Mouse (Mus musculus): ENCODE measurements around the gene Dop1b. TPM values are rescaled to one million over a fixed set of nuclear protein-coding genes. Genes with fewer than 3 reads are reported as not detected.

Gene Dop1b
- total and polyA plus RNA-seq, 2 experiments, result 12.1 to 30.3 TPM

DNA sequence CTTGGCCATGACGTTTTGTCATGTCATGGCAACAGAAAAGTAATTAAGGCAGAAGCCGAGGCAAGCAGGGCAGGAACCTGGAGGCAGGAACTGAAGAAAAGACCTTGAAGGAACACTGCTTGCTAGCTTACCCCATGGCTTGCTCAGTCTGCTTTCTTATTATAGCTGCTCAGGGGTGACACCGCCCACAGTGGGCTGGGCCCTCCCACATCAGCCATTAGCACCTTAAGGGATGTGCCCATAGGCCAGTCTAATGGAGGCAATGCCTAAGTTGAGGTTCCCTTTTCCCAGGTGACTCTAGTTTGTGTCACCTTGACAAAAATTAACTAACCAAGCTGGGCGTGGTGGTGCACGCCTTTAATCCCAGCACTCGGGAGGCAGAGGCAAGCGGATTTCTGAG is 4.6 kb upstream of the Dop1b start:
- WGBS, result 86% methylated on average over 7 of the region's 7 CpGs
- H3K4me3 ChIP-seq (ENCODE audit: insufficient read depth, low read depth, low read length), result no peak overlapping the region
- H3K27ac ChIP-seq (replicated peaks; ENCODE audit: insufficient read depth, low read depth, low read length), result no peak overlapping the region
- H3K79me2 ChIP-seq (ENCODE audit: control insufficient read depth, insufficient read depth, low read length), result peaks cover 2% of the 10 kb centered on the region; the same call in 1 of the 2 replicates
- H3K27me3 ChIP-seq (ENCODE audit: control insufficient read depth, insufficient read depth, low read length), result no peaks in the 10 kb centered on the region
- no peak for DNase-seq (ENCODE audit: extremely low read depth, low read depth, low spot score)
- H3K4me1 ChIP-seq (ENCODE audit: control insufficient read depth, insufficient read depth, low read length), result no peaks in the 10 kb centered on the region; the same call in 1 of the 2 replicates
- H3K9ac ChIP-seq (ENCODE audit: low read depth, low read length), result no peak overlapping the region
- TF ChIP-seq POLR2A (IDR thresholded peaks at IDR 0.05; ENCODE audit: extremely low read depth, insufficient read depth, low read length) (no peak), CTCF (IDR thresholded peaks at IDR 0.05; ENCODE audit: low read depth, low read length) (no peak)
- no peaks in the 10 kb centered on the region for H3K36me3 ChIP-seq (ENCODE audit: control insufficient read depth, insufficient read depth, low read length)

- Histone ChIP-seq H3K9ac (ENCODE audit: low read depth, low read length) (no peak overlapping the region), H3K79me2 (ENCODE audit: control insufficient read depth, insufficient read depth, low read length) (peaks cover 13% of the 10 kb centered on the region; the same call in 1 of the 2 replicates), H3K27ac (replicated peaks; ENCODE audit: insufficient read depth, low read depth, low read length) (no peak overlapping the region), H3K4me1 (ENCODE audit: control insufficient read depth, insufficient read depth, low read length) (peaks cover 6% of the 10 kb centered on the region), H3K36me3 (ENCODE audit: control insufficient read depth, insufficient read depth, low read length) (no peaks in the 10 kb centered on the region), H3K27me3 (ENCODE audit: control insufficient read depth, insufficient read depth, low read length) (no peaks in the 10 kb centered on the region), H3K4me3 (ENCODE audit: insufficient read depth, low read depth, low read length) (no peak overlapping the region)
- 41% methylated on average over 1 of the region's 1 CpGs for WGBS
- TF ChIP-seq CTCF (IDR thresholded peaks at IDR 0.05; ENCODE audit: low read depth, low read length) (no peak), POLR2A (IDR thresholded peaks at IDR 0.05; ENCODE audit: extremely low read depth, insufficient read depth, low read length) (no peak)
- DNase-seq (ENCODE audit: extremely low read depth, low read depth, low spot score), result peak; percentile 54
Observed at GRCm38 (mm10) chr16:93709217-93709616, 2.5 kb upstream of the Dop1b start.

DNA sequence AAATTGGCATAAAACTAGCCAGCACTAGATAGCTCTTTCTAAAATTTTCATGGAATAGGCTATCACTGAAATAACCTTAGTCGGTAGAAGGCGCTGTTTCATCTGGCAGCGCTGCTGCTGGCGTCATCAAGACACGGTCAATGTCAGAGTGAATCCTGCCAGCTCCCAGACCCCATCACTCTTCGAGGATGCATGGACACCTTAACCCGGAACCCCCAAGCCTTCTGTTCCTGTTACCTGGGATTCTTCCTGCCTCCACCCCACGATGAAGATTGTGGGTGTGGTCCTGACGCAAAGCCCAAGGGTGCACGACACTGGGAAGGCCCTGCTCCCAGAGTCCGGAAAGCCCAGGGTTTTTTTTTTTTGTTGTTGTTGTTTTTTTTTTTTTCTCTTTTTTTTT is 780 bp upstream of the Dop1b start:
- TF ChIP-seq POLR2A (IDR thresholded peaks at IDR 0.05; ENCODE audit: extremely low read depth, insufficient read depth, low read length), result no peak
- TF ChIP-seq CTCF (IDR thresholded peaks at IDR 0.05; ENCODE audit: low read depth, low read length), result peak; percentile 86
- Histone ChIP-seq H3K4me3 (ENCODE audit: insufficient read depth, low read depth, low read length) (peak overlapping the region; percentile 58), H3K27me3 (ENCODE audit: control insufficient read depth, insufficient read depth, low read length) (no peaks in the 10 kb centered on the region), H3K79me2 (ENCODE audit: control insufficient read depth, insufficient read depth, low read length) (peaks cover 13% of the 10 kb centered on the region; the same call in 1 of the 2 replicates), H3K27ac (replicated peaks; ENCODE audit: insufficient read depth, low read depth, low read length) (peak overlapping the region; percentile 72), H3K4me1 (ENCODE audit: control insufficient read depth, insufficient read depth, low read length) (peaks cover 17% of the 10 kb centered on the region), H3K36me3 (ENCODE audit: control insufficient read depth, insufficient read depth, low read length) (no peaks in the 10 kb centered on the region), H3K9ac (ENCODE audit: low read depth, low read length) (peak overlapping the region; percentile 46; the same call in 1 of the 2 replicates)
- peak; percentile 77 for DNase-seq (ENCODE audit: extremely low read depth, low read depth, low spot score)
- 0% methylated on average over 11 of the region's 11 CpGs for WGBS

GRCm38 (mm10) chr16:93712189-93712885 is 633 bp downstream of the Dop1b start:
- Histone ChIP-seq H3K36me3 (ENCODE audit: control insufficient read depth, insufficient read depth, low read length) (no peaks in the 10 kb centered on the region), H3K79me2 (ENCODE audit: control insufficient read depth, insufficient read depth, low read length) (peaks cover 13% of the 10 kb centered on the region; the same call in 1 of the 2 replicates), H3K4me3 (ENCODE audit: insufficient read depth, low read depth, low read length) (peak overlapping the region; percentile 81), H3K9ac (ENCODE audit: low read depth, low read length) (peak overlapping the region; percentile 95), H3K4me1 (ENCODE audit: control insufficient read depth, insufficient read depth, low read length) (peaks cover 29% of the 10 kb centered on the region), H3K27ac (replicated peaks; ENCODE audit: insufficient read depth, low read depth, low read length) (peak overlapping the region; percentile 63), H3K27me3 (ENCODE audit: control insufficient read depth, insufficient read depth, low read length) (no peaks in the 10 kb centered on the region)
- no peak for TF ChIP-seq POLR2A (IDR thresholded peaks at IDR 0.05; ENCODE audit: extremely low read depth, insufficient read depth, low read length)
- TF ChIP-seq CTCF (IDR thresholded peaks at IDR 0.05; ENCODE audit: low read depth, low read length), result no peak
- peak; percentile 50 for DNase-seq (ENCODE audit: extremely low read depth, low read depth, low spot score)
- 5% methylated on average over 31 of the region's 31 CpGs for WGBS

DNA sequence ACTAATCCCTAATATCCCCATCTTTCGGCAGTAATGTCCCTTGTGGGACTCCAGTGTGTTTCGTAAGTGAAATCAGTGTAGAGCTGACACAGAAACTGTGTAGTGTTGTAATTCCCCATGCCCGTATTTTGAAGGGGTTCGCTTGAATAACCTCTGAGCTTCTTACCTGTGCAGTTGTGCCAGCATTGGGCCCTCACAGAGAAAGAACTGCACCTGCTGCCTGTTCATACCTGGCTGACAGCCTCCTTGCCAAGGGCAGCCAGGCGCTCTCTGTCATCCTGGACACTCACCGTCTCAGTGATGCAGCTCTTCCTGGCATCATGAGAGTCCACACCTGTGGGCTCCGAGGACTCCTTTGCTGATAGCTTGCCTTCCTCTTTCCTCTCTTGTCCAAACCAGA is 1.3 kb downstream of the Dop1b start:
- Histone ChIP-seq H3K79me2 (ENCODE audit: control insufficient read depth, insufficient read depth, low read length) (peaks cover 13% of the 10 kb centered on the region; the same call in 1 of the 2 replicates), H3K9ac (ENCODE audit: low read depth, low read length) (no peak overlapping the region), H3K27ac (replicated peaks; ENCODE audit: insufficient read depth, low read depth, low read length) (no peak overlapping the region), H3K4me1 (ENCODE audit: control insufficient read depth, insufficient read depth, low read length) (peaks cover 33% of the 10 kb centered on the region), H3K4me3 (ENCODE audit: insufficient read depth, low read depth, low read length) (peak overlapping the region; percentile 81; the same call in 1 of the 2 replicates), H3K27me3 (ENCODE audit: control insufficient read depth, insufficient read depth, low read length) (no peaks in the 10 kb centered on the region), H3K36me3 (ENCODE audit: control insufficient read depth, insufficient read depth, low read length) (no peaks in the 10 kb centered on the region)
- 36% methylated on average over 7 of the region's 7 CpGs for WGBS
- TF ChIP-seq CTCF (IDR thresholded peaks at IDR 0.05; ENCODE audit: low read depth, low read length) (no peak), POLR2A (IDR thresholded peaks at IDR 0.05; ENCODE audit: extremely low read depth, insufficient read depth, low read length) (no peak)
- peak; percentile 59 for DNase-seq (ENCODE audit: extremely low read depth, low read depth, low spot score)

- no peak overlapping the region for H3K27ac ChIP-seq (replicated peaks; ENCODE audit: insufficient read depth, low read depth, low read length)
- no peak overlapping the region; the same call in 1 of the 2 replicates for H3K9ac ChIP-seq (ENCODE audit: low read depth, low read length)
- 46% methylated on average over 5 of the region's 5 CpGs for WGBS
- no peaks in the 10 kb centered on the region for H3K27me3 ChIP-seq (ENCODE audit: control insufficient read depth, insufficient read depth, low read length)
- no peak for TF ChIP-seq POLR2A (IDR thresholded peaks at IDR 0.05; ENCODE audit: extremely low read depth, insufficient read depth, low read length)
- no peak for TF ChIP-seq CTCF (IDR thresholded peaks at IDR 0.05; ENCODE audit: low read depth, low read length)
- H3K4me3 ChIP-seq (ENCODE audit: insufficient read depth, low read depth, low read length), result no peak overlapping the region
- peak; percentile 57 for DNase-seq (ENCODE audit: extremely low read depth, low read depth, low spot score)
- H3K4me1 ChIP-seq (ENCODE audit: control insufficient read depth, insufficient read depth, low read length), result peaks cover 33% of the 10 kb centered on the region
- no peaks in the 10 kb centered on the region for H3K36me3 ChIP-seq (ENCODE audit: control insufficient read depth, insufficient read depth, low read length)
- H3K79me2 ChIP-seq (ENCODE audit: control insufficient read depth, insufficient read depth, low read length), result peaks cover 13% of the 10 kb centered on the region; the same call in 1 of the 2 replicates
Observed at GRCm38 (mm10) chr16:93714426-93714825, 2.7 kb downstream of the Dop1b start.
